Mouse (Mus musculus) gastrocnemius, adult 18-20 months (tissue): Measurements from ENCODE around the gene Parp6. TPM values are rescaled to one million over a fixed set of nuclear protein-coding genes. Genes with fewer than 3 reads are reported as not detected.

ENCODE experiments used
- DNase-seq: peaks from one replicate; pipeline ENCODE4 v3.0.0; 2021; ENCODE audit warnings: low spot score
- long read RNA-seq, 2 experiments: library from polyadenylated mRNA; stranded (forward); transcript quantifications; one replicate each; pipeline ENCODE4 v2.0.0; 2021
- total RNA-seq, 2 experiments: library from RNA; stranded (reverse); gene quantifications; 2 replicates each; pipeline ENCODE4 v1.2.3; 2021

Parp6 gene
- 10 to 100 TPM; 24.2 to 24.7 TPM for total RNA-seq
- long read RNA-seq, experiment 1, partial matches to known transcripts: 4 of 55 reads
- long read RNA-seq, experiment 1, other reads (novel, unspliced or antisense): 49 of 55 reads
- long read RNA-seq, experiment 2, partial matches to known transcripts: 1 of 40 reads
- long read RNA-seq, experiment 2, other reads (novel, unspliced or antisense): 38 of 40 reads

DNA sequence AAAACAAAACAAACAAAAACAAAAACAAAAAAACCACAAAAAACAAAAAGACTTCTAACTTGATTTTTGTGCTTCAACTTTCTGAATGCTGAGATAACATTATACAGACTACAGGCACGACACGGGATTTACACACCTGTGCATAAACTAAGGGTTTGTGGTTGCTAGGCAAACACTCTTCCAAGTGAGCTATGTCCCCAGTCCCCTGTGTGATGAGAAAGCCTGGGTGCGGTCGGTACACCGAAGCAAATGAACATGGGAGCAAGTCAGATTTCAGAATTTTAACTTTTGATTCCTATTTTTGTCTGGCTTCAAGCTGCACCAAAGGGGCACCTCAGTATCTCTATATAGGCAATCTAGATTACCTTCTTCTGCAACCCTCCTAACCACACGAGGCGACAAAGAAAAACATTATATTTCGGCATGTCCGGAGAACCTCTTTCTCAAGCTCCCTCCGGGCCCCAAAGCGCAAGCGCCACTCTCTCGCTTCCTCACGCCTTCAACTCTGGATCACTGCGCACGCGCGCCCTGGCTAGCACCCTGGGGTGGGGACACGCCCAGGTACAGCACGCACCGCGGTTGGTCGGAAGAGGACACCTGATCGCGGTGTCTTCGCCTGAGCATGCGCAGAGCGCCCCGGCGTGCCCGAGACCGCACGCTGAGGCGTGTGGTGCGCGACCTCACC, at the start of gene Parp6:
Gene Parp6, plus strand, starts transcription at position 663 of the 685 bp plus-strand sequence.
- DNase-seq: peak; percentile 100

DNA sequence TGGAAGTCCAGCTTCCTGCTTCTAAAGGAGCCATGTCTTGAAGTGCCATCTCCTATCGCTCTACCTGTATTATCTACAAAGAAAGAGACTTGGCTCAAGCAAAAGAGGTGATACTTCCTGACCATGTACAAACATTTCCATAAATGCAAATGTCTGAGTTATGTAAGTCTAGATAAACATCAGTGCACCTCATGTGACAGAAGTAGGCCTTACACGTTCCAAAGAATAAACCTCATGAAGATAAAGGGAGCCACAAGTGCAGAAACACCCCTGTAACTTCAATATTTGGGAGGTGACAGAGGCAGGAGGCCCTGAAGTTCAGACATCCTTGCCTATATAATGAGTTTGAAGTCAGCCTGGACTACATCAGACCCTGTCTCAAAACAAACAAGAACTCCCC, 45.2 kb upstream of the Parp6 start:
- DNase-seq: no peak

DNA sequence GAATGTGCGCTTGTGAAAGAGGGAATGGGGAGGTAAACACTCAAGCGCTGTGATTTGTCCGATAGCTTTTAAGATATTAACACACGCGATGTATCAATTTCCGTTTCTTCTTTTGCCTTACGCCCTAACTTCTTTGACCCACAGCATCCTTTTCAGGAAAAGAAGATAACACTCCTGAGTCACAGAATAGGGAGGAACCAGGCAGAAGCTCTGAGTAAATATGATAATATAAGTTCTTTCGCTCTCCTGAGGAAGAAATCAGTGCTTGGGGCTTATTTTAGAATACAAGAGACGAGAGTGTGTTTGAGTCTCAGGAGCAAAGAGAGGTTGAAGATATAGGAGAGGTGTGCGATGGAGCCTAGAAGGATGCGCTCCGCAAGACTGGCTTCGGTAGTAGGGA, 39.7 kb upstream of the Parp6 start:
- no peak for DNase-seq

DNA sequence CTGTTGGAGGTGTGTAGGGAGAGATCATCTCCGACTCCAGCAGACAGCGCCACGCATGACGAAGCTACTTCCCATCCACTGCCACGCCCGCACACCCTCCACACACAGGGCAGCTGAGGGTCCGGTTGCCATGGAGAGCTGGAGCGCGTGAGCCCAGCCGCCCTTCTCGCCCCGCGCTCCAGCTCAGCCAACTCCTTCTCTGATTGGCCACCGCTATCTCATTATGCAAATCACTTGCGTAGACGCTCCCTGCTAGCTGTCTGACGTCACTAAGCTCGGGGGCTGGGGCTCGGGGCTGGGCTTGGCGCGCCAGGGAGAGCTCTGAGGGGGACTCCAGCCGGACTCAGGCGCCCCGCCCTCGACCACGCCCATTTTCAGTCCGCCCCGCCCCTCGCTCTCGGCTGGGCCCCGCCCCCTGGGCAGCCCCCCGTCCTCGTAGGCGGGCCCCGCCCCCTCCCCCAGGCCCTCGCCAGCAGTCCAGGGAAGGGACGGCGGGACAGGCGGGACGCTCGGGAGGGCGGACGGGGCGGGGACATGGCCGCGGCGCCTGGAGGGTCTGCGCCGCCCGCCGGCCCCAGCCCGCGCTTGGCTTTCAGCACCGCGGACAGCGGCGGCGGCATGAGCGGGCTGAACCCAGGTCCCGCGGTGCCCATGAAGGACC, 39.1 kb upstream of the Parp6 start, which contains the start of gene Celf6:
Gene Celf6, plus strand, starts transcription at position 74 of the 661 bp plus-strand sequence.
- peak; percentile 54 for DNase-seq

DNA sequence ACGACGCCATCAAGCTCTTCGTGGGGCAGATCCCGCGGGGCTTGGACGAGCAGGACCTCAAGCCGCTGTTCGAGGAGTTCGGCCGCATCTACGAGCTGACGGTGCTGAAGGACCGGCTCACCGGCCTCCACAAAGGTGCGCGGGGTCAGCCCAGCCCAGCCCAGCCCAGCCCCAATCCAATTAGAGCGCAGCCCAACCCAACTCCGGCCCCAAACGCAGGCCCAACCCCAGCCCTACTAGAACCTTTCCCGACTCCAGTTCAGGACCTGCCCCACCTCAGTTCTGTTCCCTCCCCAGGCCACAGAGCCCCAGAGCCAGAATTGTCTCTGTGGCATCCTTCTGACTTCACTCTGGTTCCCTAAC, 38.6 kb upstream of the Parp6 start:
- no peak for DNase-seq

DNA sequence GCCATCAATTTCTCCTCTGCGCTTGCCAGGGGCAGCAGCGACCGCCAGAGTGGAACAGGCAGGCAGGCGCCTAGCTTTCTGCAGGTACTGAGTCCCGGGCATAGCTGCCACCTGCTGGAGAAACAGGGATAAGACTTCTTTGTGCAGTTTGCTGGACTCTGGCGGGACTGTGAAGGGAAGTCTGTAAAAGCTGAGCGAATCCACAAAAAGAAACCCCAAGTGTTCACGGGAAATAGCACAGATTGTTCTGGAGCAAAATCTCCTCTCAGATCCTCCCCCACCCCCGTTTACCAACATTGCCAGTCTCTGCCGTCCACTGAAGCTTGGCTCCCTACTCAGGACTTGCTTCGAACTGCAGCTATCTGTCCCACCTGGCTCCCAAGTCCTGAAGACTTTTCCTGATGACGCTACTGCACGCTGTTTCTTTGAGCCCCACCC, 32.2 kb upstream of the Parp6 start:
- DNase-seq: peak; percentile 75

DNA sequence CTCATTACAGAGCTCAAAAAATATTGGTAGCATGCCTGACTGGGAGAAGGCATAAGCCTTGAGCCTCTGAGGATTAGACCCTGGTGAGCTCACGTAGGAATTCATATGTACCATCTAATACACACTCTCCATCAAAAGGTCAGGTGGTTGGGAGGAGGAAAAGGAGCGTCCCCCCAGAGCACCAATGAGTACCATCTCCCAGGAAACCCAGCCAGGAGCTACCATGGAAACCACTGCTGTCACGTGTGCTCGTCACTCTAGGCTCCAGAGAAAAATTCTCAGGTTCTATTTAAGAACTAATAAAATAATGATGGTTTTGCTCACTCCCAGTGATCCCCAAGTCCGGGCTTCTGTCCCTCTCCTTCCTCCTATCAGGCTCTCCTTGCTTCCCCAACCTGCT, 28.8 kb upstream of the Parp6 start:
- DNase-seq: no peak

DNA sequence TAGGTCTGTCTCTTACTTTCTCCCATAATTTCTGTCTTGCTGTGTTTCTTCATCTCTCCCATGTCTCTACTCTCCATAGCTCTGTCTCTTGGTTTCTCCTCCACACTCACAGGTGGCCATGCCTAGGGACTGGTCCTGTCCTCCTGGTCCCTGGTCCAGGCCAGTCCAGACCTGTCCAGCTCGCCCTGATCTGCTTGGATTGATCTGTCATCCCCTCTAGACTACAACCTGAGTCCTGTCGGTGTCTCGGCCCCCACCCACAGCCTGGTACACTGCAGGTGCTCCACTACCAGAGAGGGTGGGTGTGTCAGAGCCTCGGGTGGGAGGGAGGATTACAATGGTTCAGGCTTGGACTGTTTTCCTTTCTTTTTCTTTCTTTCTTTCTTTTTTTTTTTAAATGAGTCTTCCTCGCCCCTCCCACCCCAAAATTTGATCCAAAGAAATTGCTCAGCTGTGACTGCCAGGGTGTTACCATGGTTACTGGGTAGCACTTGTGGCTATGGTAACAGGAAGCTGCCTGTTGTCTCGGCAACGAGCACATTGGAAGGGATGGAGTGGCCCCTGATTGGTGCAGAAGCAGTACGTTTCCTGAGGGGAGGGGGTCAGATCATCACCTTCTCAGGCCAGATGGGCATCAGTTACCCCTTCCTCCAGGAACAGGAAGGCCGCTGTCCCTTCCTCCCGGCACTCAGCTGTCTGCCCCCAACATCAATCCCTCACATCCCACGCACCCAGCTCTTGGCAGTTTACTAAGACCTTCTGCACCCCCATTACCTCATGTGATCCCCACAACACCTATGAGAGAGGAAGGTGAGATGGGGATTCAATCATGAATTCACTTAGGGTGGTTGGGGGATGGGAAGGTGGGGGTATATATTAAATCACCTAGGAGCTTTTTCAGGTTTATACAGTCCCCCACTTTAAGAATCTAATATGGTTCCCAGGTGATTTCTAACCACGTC, 28.1 kb upstream of the Parp6 start:
- DNase-seq: no peak

DNA sequence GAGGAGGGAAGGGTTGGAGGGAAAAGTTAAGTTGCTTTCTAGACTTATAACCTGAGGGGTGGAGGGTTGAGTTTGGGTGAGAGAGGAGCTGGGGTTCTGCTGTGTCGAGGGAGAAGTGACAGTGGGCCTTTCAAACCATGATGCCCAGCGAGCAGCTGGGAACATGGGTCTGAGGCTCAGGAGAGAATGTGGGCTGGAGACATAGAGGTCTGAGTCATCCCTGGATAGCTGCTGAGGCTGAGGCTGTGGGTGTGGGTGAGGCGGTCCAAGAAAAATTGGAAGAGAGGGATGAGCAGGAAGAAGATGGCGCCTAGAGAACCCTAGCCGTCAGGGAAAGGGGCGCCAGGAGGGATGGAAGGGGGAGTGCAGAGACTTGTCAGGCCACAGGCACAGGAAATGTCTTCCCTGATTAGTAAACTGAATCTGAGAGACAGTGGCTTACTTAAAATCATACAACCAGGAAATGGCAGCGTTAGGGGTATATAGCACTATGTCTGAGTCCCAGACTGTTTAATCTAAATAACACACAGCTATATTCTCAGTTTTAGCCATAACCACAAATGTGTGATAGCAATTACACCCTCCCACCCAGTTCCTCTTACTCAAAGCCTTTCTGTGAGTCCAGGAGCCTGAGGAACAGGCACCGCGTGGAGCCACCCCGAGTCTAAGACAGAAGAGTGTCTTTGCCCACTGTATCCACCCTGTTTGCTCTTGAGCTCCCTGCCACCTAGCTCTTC, 27.2 kb upstream of the Parp6 start:
- no peak for DNase-seq

DNA sequence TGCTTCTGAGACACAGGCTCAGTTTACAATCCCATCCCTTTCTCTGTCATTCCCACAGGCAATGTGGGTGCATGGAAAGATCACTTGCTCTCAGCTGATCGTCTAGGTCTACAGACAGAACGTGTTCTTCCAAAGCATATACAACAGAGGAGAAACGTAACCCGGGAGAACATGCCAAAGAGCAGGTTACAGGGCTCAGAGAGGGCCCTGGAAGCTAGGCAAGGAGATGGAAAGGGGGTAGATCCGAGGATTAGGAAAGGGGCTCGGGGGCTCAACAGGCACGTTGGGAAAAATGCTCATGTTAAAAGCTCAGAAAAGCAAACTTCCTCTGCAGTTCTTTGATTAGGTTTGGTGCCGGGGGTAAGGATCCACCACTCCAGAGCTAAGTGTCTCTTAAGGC, 15.4 kb upstream of the Parp6 start:
- no peak for DNase-seq

DNA sequence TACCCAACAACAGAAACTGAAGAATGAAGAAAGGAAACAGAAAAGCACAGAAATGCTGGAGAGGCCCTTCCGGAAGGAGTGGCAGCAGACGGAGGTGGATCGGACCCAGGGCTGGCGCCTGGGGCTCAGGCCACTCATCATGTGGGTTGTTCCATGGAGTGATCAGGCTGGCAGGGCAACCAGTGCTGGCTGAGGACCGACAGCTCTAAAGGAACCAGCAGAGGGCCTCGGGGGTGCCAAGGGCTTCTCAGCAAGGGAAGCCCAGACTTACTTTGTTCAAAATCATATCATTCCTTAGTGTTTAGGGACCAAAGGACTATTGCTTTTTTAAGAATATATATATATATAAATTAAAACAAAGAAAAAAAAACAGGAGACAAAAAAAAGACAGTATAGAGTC, 11.1 kb upstream of the Parp6 start:
- DNase-seq: no peak

DNA sequence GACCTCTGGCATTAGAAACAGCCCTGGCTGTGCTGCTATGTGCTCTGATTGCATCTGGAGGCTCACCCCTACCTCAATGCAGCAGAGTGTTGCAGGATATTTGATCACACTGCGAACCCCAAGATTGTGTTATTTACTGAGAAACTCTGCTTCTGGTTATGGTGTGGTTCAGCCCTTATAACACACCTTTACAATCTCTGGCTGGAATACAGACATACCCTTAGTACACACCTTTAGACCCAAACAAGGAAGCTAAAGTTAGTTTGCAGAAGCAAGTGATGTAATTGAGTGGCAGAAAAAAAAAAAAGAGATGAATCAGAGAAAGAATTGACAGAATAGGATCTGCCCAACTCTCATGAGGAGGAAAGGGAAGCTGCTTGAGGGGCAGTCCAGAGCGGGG, 6.1 kb upstream of the Parp6 start:
- DNase-seq: no peak

DNA sequence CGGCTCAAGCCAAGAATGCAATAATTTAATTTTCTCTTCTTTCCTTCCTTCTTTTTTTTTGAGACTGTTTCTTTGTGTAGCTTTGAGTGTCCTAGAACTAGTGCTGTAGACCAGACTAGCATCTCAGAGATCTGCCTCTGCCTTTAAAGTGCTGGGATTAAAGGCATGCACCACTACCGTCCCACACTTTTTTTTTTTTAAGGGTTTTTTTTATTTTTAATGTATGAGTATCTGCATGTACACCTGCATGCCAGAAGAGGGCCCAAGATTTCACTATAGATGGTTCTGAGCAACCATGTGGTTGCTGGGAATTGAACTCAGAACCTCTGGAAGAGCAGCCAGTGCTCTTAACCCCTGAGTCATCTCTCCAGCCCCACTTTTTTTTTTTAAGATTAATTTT, 1.3 kb upstream of the Parp6 start:
- no peak for DNase-seq

DNA sequence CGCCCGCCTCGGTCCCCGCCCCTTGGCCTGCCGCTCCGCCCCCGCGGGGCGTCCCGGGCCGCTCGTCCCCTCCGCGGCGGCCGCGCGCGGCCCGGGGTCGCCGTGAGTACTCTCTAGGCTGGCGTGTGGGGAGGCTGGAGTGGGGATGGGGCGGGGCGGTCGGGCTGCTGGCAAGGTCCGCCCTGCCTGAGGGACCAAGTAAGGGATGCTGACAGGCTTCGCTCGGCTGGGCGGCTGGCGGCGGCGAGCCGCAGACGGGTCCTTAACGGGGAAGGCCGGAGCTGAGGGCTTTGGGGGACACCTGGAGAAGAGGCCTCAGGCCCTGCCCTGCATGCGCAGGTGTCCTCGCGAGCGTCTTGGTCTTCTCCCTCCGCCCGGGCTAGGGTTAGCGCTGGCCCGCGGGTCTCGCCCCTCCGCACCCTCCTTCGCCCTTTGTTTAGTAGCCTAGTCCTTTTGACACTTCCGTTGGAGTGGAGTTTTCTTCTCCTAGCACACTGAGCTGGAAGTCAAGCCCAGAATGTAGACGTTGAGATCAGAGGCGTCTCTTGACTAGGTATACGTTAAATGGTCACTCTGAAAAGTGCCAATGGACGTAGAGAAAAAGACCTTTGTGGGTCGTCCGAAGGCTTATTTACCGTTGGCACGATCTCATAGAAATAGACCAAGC, 356 bp downstream of the Parp6 start:
- DNase-seq: no peak

DNA sequence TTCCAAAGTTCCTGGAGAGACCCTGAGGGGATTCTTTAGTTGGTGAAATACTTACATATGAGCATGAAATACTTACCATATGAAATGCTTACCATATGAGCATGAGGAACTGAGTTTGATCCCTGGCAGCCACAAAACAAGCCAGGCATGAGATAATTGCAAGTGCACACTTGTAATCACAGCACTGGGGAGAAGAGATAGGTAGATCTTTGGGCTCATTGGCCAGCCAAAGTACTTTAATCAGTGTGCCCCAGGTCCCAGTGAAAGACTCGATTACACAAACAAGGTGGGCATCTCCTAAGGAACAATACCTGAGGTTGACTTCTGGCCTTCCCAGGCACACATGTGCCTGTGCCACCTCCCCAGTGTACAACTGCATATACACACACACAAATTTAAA, 21.3 kb downstream of the Parp6 start:
- no peak for DNase-seq

DNA sequence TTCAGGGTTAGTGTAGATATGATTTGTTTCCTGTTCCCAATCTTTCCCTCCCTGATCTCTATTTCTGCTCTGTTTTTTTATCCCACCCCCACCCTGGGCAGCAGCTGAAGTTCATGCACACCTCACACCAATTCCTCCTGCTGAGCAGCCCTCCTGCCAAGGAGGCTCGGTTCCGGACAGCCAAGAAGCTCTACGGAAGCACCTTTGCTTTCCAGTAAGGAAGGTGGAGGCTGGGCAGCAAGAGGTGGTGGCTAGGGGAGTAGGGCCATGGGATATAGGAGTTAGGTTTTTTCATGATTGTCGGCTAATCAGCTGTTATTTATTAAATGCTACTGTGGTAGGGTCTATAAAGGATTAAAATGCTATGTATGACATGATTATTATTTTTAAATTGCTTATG, 22.9 kb downstream of the Parp6 start:
- no peak for DNase-seq

DNA sequence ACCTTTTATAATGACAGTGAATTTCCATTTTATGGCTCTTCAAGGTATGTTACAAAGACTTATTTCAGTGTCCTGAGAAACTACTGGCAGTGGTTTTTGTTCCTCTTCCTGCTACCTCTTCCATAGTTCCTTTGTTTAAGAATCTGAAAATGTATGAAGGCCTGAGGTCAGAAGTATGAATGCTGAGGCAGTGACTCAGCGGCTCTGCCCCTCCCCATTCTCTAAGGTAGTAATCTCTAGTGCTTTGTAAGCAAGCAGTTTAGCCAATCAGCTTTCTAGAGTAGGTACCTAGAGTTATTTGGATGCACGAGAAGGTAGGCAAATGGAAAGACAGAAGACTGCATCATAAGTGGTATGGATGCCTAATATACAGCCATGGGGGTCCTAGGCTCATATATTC, 24.2 kb downstream of the Parp6 start:
- no peak for DNase-seq

DNA sequence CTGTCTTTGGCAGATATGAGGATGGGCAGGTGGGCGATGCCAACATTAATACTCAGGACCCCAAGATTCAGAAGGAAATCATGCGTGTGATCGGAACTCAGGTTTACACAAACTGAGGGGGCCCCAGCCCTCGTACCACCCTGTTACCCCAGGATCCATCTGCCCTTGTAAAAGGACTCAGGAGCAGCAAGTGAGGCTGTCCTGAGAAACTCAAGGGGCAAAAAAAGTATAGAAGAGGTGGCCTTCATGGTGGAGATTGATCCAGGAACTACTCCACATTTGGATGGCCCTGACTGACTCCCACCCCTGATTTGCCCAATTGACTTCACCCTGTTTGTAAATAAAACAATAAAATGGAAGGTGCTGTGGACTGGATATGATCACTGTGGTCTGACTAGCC, 32.8 kb downstream of the Parp6 start:
- DNase-seq: no peak

DNA sequence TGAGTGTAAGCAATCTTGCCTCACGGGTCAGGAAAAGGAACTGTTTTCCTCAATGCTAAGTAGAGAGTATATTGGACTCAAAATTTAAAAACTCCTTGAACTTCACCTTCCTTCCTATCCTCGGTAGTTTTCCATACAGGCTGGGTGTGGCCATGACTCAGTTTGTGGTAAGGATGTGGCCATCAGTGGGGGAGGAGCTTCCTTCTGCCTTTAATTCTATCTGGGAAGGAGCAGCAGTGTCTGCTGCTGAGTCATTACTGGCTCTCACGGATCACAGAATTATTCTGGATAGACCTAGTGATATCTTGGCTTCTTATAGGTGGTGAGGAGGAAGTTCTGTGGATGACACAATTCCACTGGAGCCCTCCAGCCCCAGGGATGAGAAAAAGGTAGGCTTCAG, 36.3 kb downstream of the Parp6 start:
- no peak for DNase-seq

DNA sequence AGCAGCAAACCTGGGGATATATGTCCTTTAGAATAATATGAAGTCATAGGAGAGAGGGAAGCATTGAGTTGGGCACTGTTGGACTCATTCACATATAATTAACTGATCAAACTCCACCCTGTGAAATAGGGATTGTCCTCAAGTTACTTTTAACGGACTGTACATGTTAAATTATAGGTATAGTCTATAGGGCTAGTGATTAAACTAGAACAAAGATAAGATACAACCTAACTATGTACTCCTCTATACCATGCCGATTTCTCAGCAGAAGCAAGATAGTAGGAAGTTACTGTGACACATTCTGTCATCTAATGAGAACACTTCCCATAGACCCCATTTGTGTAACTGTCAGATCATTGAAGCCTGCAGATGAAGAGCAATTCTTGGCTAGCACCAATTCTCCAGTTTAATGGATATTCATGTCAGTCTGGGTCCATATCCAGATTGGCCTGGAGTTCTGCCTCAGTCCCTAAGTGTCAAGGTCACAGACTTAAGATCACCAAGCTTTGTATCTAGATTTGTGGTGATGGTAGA, 37.4 kb downstream of the Parp6 start:
- DNase-seq: no peak
